Mouse (Mus musculus): ENCODE measurements at regions not wholly inside any gene's neighbourhood (a gene's known extent, or its start where the extent isn't known, plus 50 kb on each side); places are given as distances from the start of the nearest gene placed in this dataset.

DNA sequence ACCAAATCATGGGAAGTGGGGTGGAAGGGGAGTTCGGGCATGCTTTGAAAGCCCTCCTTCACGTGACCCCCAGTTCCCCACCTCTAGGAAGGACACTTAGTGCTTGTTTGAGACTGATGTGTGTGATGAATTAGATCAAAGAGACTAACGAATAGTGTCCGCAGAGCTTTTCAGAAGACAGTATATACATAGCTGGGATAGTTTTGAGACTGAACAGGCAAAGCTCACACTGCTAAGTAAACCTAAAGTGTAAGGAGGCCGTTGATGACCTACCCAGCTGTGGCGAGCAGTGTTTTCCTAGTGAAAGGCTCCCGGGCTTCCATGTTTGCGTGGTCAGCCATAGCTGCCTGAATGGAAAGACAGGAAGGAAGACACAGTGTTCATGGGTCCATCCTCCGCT lies 288.3 kb upstream of the Zfp507 start:
- no peaks in the 10 kb centered on the region for H3K4me1 ChIP-seq (ENCODE audit: control insufficient read depth, insufficient read depth, low read length)
- ATAC-seq: no peak
- H3K4me2 ChIP-seq (ENCODE audit: low read length): no peak overlapping the region
- no peak overlapping the region for H3K9ac ChIP-seq (ENCODE audit: low read depth, low read length)
- 86% methylated on average over 9 of the region's 9 CpGs for WGBS
- H3K27ac ChIP-seq (ENCODE audit: low read length): no peak overlapping the region
- no peak overlapping the region for H3K4me3 ChIP-seq (ENCODE audit: low read depth, low read length)
- no peaks in the 10 kb centered on the region for H3K27me3 ChIP-seq (ENCODE audit: control insufficient read depth, insufficient read depth, low read depth, low read length)
- no peaks in the 10 kb centered on the region for H3K36me3 ChIP-seq (ENCODE audit: control insufficient read depth, insufficient read depth, low read length)
- no peaks in the 10 kb centered on the region for H3K9me3 ChIP-seq (replicated peaks; ENCODE audit: control insufficient read depth, low read length, poor library complexity, severe bottlenecking)

DNA sequence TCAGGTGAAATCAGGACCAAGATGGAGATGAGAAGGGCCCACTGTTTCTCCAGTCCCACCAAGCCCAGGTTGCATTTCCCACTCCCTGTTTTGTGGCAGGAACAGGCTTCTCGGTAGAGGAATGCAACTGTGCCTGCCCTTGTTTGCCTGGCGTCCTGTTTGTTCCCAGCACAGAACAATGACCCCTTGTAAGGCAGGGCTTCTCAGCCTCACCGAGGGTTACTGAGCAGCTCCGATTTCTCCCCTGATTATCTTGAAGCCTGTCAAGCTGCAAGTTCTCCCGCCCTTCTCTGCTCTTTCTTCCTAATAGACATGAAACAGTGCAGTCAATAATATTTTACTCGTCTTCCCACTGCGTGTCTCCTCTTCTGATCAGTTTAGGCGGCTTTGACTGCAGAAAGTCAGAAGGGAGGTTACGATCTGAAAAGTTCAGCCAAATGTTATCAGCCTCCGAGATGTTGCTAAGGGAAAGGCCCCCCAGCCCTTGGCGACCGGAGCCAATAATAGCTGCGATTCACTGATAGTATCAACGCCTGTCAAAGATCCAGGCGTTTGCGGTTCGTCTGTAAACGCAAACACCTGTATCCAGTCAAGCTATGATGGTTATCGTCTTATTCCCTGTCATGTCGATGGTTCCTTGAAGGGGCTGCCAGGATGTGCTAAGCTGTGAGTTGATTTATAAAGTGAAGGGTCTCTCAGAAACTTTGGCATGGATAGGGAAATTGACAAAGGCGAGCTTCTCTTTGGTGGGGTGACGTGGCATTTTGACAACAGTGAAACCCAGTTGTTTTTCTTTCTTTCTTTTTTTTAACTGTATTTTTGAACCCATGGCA lies 287.7 kb upstream of the Zfp507 start:
- ATAC-seq: no peak
- Histone ChIP-seq H3K4me2 (ENCODE audit: low read length) (no peak overlapping the region), H3K9me3 (replicated peaks; ENCODE audit: control insufficient read depth, low read length, poor library complexity, severe bottlenecking) (no peaks in the 10 kb centered on the region), H3K4me3 (ENCODE audit: low read depth, low read length) (no peak overlapping the region), H3K27ac (ENCODE audit: low read length) (no peak overlapping the region), H3K4me1 (ENCODE audit: control insufficient read depth, insufficient read depth, low read length) (no peaks in the 10 kb centered on the region), H3K36me3 (ENCODE audit: control insufficient read depth, insufficient read depth, low read length) (no peaks in the 10 kb centered on the region), H3K27me3 (ENCODE audit: control insufficient read depth, insufficient read depth, low read depth, low read length) (no peaks in the 10 kb centered on the region), H3K9ac (ENCODE audit: low read depth, low read length) (no peak overlapping the region)
- 59% methylated on average over 22 of the region's 22 CpGs for WGBS

DNA sequence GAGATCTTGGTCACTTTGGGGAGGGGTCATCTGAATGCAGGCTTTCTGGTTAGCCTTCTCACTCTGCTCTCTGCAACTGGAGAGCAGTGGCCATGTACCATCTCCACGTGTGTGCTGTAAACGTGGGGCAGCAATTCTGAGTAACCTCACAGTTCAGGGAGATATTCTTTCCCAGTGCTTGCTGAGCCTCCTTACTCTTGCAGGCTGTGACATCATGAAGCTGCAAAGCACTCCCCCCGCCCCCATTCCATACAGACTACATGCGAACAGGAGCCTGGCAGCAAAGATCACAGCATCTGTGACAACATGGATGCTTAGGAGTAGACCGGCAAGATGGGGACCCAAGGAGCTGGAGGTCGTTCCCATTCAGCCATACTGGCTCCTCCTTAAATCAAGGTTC lies 284.8 kb upstream of the Zfp507 start:
- Histone ChIP-seq H3K4me2 (ENCODE audit: low read length) (no peak overlapping the region), H3K4me3 (ENCODE audit: low read depth, low read length) (no peak overlapping the region)
- 89% methylated on average over 6 of the region's 6 CpGs for WGBS

DNA sequence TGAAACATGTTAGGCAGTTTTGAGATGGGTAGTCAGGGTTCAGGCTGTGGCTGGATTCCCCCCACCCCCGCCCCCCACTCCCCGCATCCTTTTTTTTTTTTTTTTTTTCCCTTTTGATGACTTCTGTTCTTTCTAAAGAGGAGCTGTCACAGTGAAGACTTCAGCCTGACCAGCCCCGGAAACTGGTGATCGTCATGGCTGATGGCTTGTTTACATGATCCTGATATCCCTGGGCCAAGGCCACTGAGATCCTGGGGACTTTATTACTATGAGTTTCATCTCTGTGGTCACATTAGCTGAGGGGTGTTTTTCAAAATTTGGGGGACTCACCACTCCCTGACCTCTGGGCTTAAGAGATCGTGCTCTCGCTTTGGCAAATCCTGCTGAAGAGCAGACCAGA lies 275.9 kb upstream of the Zfp507 start:
- Histone ChIP-seq H3K4me2 (ENCODE audit: low read length) (no peak overlapping the region), H3K4me1 (ENCODE audit: control insufficient read depth, insufficient read depth, low read length) (peaks cover 15% of the 10 kb centered on the region), H3K27ac (ENCODE audit: low read length) (no peak overlapping the region), H3K27me3 (ENCODE audit: control insufficient read depth, insufficient read depth, low read depth, low read length) (no peaks in the 10 kb centered on the region), H3K4me3 (ENCODE audit: low read depth, low read length) (no peak overlapping the region), H3K9me3 (replicated peaks; ENCODE audit: control insufficient read depth, low read length, poor library complexity, severe bottlenecking) (no peaks in the 10 kb centered on the region), H3K9ac (ENCODE audit: low read depth, low read length) (no peak overlapping the region), H3K36me3 (ENCODE audit: control insufficient read depth, insufficient read depth, low read length) (no peaks in the 10 kb centered on the region)
- 69% methylated on average over 6 of the region's 6 CpGs for WGBS
- ATAC-seq: no peak

More for the DNA sequence above, 284.8 kb upstream of the Zfp507 start:
- no peaks in the 10 kb centered on the region for H3K9me3 ChIP-seq (replicated peaks; ENCODE audit: control insufficient read depth, low read length, poor library complexity, severe bottlenecking)
- no peak overlapping the region for H3K27ac ChIP-seq (ENCODE audit: low read length)
- H3K27me3 ChIP-seq (ENCODE audit: control insufficient read depth, insufficient read depth, low read depth, low read length): no peaks in the 10 kb centered on the region
- no peaks in the 10 kb centered on the region for H3K4me1 ChIP-seq (ENCODE audit: control insufficient read depth, insufficient read depth, low read length)
- no peak for ATAC-seq
- H3K36me3 ChIP-seq (ENCODE audit: control insufficient read depth, insufficient read depth, low read length): no peaks in the 10 kb centered on the region
- no peak overlapping the region for H3K9ac ChIP-seq (ENCODE audit: low read depth, low read length)

DNA sequence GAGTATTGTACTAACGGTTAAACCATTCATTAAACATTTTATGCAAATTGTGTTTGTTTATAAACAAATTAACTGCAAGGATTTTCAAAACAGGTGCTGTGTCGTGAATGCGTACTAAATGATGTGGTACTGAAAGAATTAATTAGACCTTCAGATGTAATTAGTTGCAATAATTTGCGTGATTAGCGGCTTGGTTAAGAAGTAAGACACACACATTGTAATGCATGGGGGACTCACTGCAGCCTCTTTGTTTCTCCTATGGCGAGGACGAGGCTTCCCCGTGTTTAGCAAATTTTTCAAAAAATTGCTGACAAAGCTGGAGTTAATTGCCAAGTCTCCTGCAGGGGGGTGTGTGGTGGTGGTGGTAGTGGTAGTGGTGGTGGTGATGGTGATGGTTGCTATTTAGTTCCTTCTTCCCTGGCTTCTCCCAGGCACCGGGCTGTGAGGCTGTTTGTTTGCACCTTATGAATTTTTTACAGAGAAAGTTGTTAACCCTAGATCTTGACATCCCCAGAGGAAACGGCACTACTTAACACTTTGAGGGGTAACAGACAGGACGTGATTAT lies 275.4 kb upstream of the Zfp507 start:
- H3K4me3 ChIP-seq (ENCODE audit: low read depth, low read length): no peak overlapping the region
- H3K9me3 ChIP-seq (replicated peaks; ENCODE audit: control insufficient read depth, low read length, poor library complexity, severe bottlenecking): no peaks in the 10 kb centered on the region
- 53% methylated on average over 11 of the region's 11 CpGs for WGBS
- peaks cover 17% of the 10 kb centered on the region for H3K4me1 ChIP-seq (ENCODE audit: control insufficient read depth, insufficient read depth, low read length)
- H3K27ac ChIP-seq (ENCODE audit: low read length): no peak overlapping the region
- H3K27me3 ChIP-seq (ENCODE audit: control insufficient read depth, insufficient read depth, low read depth, low read length): no peaks in the 10 kb centered on the region
- H3K4me2 ChIP-seq (ENCODE audit: low read length): no peak overlapping the region
- H3K9ac ChIP-seq (ENCODE audit: low read depth, low read length): no peak overlapping the region
- no peak for ATAC-seq
- H3K36me3 ChIP-seq (ENCODE audit: control insufficient read depth, insufficient read depth, low read length): no peaks in the 10 kb centered on the region

DNA sequence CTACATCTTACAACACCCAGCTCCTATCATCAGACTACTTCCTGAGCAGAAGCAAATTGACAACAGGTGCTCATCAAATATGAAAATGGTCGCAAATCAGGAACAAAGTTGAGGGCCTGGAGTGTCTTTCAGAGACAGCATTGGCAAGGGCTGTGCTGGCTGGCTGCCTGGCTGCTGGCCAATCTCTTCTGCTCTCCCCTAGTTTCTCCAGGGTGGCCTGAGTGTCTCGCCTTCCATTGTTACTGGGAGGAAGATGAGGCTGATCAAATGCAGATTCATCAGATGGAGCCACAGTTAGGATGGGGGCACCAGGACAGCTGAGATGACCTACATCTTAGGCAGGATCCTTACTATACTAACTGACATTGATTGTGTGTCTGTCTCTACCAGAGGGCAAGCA lies 274.5 kb upstream of the Zfp507 start:
- no peaks in the 10 kb centered on the region for H3K36me3 ChIP-seq (ENCODE audit: control insufficient read depth, insufficient read depth, low read length)
- WGBS: 59% methylated on average over 2 of the region's 2 CpGs

DNA sequence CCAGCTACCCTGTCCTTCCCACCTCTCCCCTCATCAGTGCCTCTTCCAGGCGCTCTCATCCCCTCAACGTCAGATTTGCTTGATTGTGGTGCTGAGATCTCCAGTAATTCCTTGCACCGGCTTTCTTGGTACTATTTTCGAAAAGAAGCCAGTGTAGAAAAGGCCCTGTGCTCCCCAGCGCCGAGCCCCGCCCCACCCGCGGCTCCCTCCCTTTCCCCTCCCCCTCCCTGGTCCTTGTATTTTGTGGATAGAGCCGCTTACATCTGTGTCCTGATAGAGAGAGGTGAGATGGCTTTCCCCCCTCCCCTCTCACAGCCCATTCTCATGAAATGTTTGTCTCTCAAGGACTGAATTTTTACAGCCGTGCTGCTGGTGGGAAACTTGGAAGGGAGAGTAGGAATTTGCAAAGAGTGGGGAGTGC lies 273.2 kb upstream of the Zfp507 start:
- Histone ChIP-seq H3K4me3 (ENCODE audit: low read depth, low read length) (no peak overlapping the region), H3K4me1 (ENCODE audit: control insufficient read depth, insufficient read depth, low read length) (peaks cover 18% of the 10 kb centered on the region), H3K36me3 (ENCODE audit: control insufficient read depth, insufficient read depth, low read length) (no peaks in the 10 kb centered on the region), H3K27ac (ENCODE audit: low read length) (no peak overlapping the region), H3K4me2 (ENCODE audit: low read length) (peak overlapping the region; percentile 16; the same call in 1 of the 2 replicates), H3K27me3 (ENCODE audit: control insufficient read depth, insufficient read depth, low read depth, low read length) (no peaks in the 10 kb centered on the region), H3K9ac (ENCODE audit: low read depth, low read length) (no peak overlapping the region), H3K9me3 (replicated peaks; ENCODE audit: control insufficient read depth, low read length, poor library complexity, severe bottlenecking) (no peaks in the 10 kb centered on the region)
- 2% methylated on average over 11 of the region's 11 CpGs for WGBS
- ATAC-seq: no peak

More for the DNA sequence above, 274.5 kb upstream of the Zfp507 start:
- no peak for ATAC-seq
- H3K4me1 ChIP-seq (ENCODE audit: control insufficient read depth, insufficient read depth, low read length): peaks cover 18% of the 10 kb centered on the region
- H3K9ac ChIP-seq (ENCODE audit: low read depth, low read length): no peak overlapping the region
- H3K4me2 ChIP-seq (ENCODE audit: low read length): no peak overlapping the region
- no peaks in the 10 kb centered on the region for H3K27me3 ChIP-seq (ENCODE audit: control insufficient read depth, insufficient read depth, low read depth, low read length)
- H3K9me3 ChIP-seq (replicated peaks; ENCODE audit: control insufficient read depth, low read length, poor library complexity, severe bottlenecking): no peaks in the 10 kb centered on the region
- H3K27ac ChIP-seq (ENCODE audit: low read length): no peak overlapping the region
- H3K4me3 ChIP-seq (ENCODE audit: low read depth, low read length): no peak overlapping the region

DNA sequence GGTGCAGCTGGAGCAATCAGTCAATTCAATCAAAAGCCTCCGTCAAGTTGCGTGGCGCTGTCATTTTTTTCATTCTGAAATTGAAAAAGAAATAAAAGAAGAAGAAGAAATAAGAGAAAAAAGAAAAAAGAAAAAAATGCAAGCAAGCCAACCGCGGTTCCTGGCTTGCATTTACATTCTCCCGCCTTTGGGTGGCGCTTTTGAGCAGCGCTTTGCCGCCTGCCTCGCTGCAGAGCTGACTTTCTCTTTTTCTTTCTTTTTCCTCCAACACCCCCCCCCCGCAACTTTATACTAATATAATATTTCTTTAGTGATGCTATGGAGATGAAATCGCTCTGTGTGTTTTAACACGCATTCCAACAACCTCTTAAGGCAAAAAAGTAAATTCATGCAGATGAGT lies 269.0 kb upstream of the Zfp507 start:
- no peak overlapping the region for H3K4me3 ChIP-seq (ENCODE audit: low read depth, low read length)
- H3K27ac ChIP-seq (ENCODE audit: low read length): no peak overlapping the region
- no peak for ATAC-seq
- 7% methylated on average over 13 of the region's 13 CpGs for WGBS
- no peaks in the 10 kb centered on the region; the same call in 1 of the 2 replicates for H3K27me3 ChIP-seq (ENCODE audit: control insufficient read depth, insufficient read depth, low read depth, low read length)
- H3K9me3 ChIP-seq (replicated peaks; ENCODE audit: control insufficient read depth, low read length, poor library complexity, severe bottlenecking): no peaks in the 10 kb centered on the region
- H3K4me1 ChIP-seq (ENCODE audit: control insufficient read depth, insufficient read depth, low read length): peaks cover 15% of the 10 kb centered on the region; the same call in 1 of the 2 replicates
- H3K4me2 ChIP-seq (ENCODE audit: low read length): peak overlapping the region; percentile 43
- no peak overlapping the region for H3K9ac ChIP-seq (ENCODE audit: low read depth, low read length)
- no peaks in the 10 kb centered on the region for H3K36me3 ChIP-seq (ENCODE audit: control insufficient read depth, insufficient read depth, low read length)

DNA sequence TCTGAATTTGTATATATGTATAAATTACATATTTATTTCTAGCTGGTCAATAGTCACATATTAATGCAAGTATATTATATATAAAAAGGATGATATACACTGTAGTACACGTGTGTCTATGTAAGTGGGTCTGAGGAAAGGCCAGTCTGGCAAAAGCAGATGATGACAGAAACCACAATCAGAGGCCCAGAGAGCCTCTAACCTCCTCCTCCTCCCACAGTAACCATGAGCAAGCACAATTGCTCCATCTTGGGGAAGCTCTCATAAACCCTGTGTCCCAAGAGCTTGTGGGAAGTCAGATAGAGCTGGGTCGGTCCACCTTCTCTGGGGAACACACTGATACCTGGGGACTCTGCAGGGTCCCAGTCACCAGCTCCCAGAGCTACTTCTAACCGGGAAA lies 263.9 kb upstream of the Zfp507 start:
- Histone ChIP-seq H3K36me3 (ENCODE audit: control insufficient read depth, insufficient read depth, low read length) (no peaks in the 10 kb centered on the region), H3K9me3 (replicated peaks; ENCODE audit: control insufficient read depth, low read length, poor library complexity, severe bottlenecking) (no peaks in the 10 kb centered on the region), H3K27ac (ENCODE audit: low read length) (no peak overlapping the region), H3K27me3 (ENCODE audit: control insufficient read depth, insufficient read depth, low read depth, low read length) (no peaks in the 10 kb centered on the region; the same call in 1 of the 2 replicates), H3K4me2 (ENCODE audit: low read length) (no peak overlapping the region), H3K4me3 (ENCODE audit: low read depth, low read length) (no peak overlapping the region), H3K9ac (ENCODE audit: low read depth, low read length) (no peak overlapping the region), H3K4me1 (ENCODE audit: control insufficient read depth, insufficient read depth, low read length) (no peaks in the 10 kb centered on the region; the same call in 1 of the 2 replicates)
- ATAC-seq: no peak
- 63% methylated on average over 3 of the region's 3 CpGs for WGBS
